Comparison of ENCODE assay signal across 8 mouse cellular contexts in the genomic region with DNA sequence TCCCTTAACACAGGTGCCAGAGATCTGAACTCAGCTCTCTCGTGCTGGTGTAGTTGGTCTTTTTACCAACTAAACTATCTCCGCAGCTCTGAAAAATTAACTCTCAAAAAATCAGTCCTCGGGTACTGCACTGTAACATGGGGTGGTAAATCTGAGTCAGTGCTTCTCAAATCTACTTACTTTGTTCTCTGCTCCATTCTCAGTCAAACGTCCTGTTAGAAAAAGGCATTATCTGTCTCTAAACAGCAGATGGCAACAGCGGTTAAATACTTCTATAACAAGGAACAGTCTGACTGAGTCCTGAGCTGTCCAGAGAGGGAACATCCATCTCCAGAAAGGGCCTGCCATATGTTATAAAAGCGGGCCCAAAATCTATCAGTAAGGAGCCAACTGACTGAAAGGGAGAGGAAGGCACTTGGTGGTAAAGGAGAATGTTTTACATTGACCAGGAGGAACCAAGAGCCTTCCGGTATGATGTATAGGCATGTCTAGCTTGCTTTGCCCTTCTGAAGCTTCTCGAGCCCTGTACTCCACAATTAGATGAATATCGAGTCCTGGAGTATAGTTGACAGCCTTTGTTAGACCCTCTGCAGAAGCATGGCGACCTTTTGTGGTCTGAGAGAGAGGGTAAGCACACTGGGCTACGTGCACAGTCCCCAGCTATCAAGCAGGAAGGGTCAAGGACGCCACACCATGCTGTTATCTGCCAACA. TPM values are rescaled to one million over a fixed set of nuclear protein-coding genes. Genes with fewer than 3 reads are reported as not detected.
DNase-seq lines count a peak whose midpoint lies in the region; ATAC-seq lines count a peak whose summit lies in the region.
"Not testable (repeated sequence)": the region's sequence is repeated elsewhere in the genome, so short reads cannot be mapped to it uniquely, and the experiment has no call there.

A gene (plus strand): TSS at position 324 of the 712 bp plus-strand sequence.

- H3K4me2 ChIP-seq in kidney, embryonic 14.5 days (replicated peaks; ENCODE audit: low read depth, low read length): peak within 1 kb of the TSS; percentile 40
- H3K4me2 ChIP-seq in limb, embryonic 13.5 days (replicated peaks): peak within 1 kb of the TSS; percentile 57

- peak; percentile 40 for ATAC-seq in activated CD4-positive, CD25-positive, alpha-beta regulatory T cell, adult 4 months
- ATAC-seq in frontal cortex, adult (ENCODE audit: low TSS enrichment): peak; percentile 73
- ATAC-seq in kidney, embryonic 14.5 days (ENCODE audit: low FRiP score, low TSS enrichment): peak; percentile 63
- peak; percentile 50 for ATAC-seq in limb, embryonic 13.5 days (ENCODE audit: low FRiP score, low read depth)

- H3K4me1 ChIP-seq in kidney, embryonic 14.5 days (ENCODE audit: control insufficient read depth, insufficient read depth, low read length); limb, embryonic 13.5 days; midbrain, embryonic 10.5 days: not testable (repeated sequence)

- H3K9me3 ChIP-seq in kidney, embryonic 14.5 days (ENCODE audit: control insufficient read depth, low read length); limb, embryonic 13.5 days; midbrain, embryonic 10.5 days (replicated peaks): not testable (repeated sequence)

- WGBS in kidney, embryonic 14.5 days: 25% methylated on average over 9 of the region's 12 CpGs
- 32% methylated on average over 9 of the region's 12 CpGs for WGBS in limb, embryonic 13.5 days
- WGBS in midbrain, embryonic 10.5 days: 34% methylated on average over 9 of the region's 12 CpGs

- intact Hi-C loops in heart, postnatal 25 days (cut with DNase I): not testable (repeated sequence)

- peak; percentile 14 to 37 for DNase-seq in cerebellum, postnatal 14 days
- DNase-seq in heart, postnatal 25 days (ENCODE audit: low spot score); midbrain, embryonic 10.5 days (ENCODE audit: low spot score): not testable (repeated sequence)
- peak; percentile 4 for DNase-seq in splenic B cell, adult 2 months (ENCODE audit: low read depth, low spot score)

- not testable (repeated sequence) for H3K9ac ChIP-seq in kidney, embryonic 14.5 days (ENCODE audit: low read depth, low read length)
- H3K9ac ChIP-seq in limb, embryonic 13.5 days: peak within 1 kb of the TSS; percentile 43; the same call in 1 of the 2 replicates

- H3K27ac ChIP-seq in kidney, embryonic 14.5 days (ENCODE audit: low read depth, low read length); limb, embryonic 13.5 days: not testable (repeated sequence)
- peak within 1 kb of the TSS; percentile 80 for H3K27ac ChIP-seq in midbrain, embryonic 10.5 days (replicated peaks)

- not testable (repeated sequence) for H3K27me3 ChIP-seq in kidney, embryonic 14.5 days (ENCODE audit: control insufficient read depth, insufficient read depth, low read length); limb, embryonic 13.5 days; midbrain, embryonic 10.5 days (ENCODE audit: low read depth, poor library complexity, severe bottlenecking); splenic B cell, adult 2 months (ENCODE audit: control insufficient read depth, insufficient read depth, low read length, poor library complexity, severe bottlenecking)

- H3K36me3 ChIP-seq in kidney, embryonic 14.5 days (ENCODE audit: control insufficient read depth, insufficient read depth, low read length); limb, embryonic 13.5 days; midbrain, embryonic 10.5 days; splenic B cell, adult 2 months (ENCODE audit: control insufficient read depth, insufficient read depth, low read length, poor library complexity, severe bottlenecking): not testable (repeated sequence)

- H3K4me3 ChIP-seq in kidney, embryonic 14.5 days (ENCODE audit: low read length): peak within 1 kb of the TSS; percentile 24; the same call in 1 of the 2 replicates
- peak within 1 kb of the TSS; percentile 39 for H3K4me3 ChIP-seq in limb, embryonic 13.5 days
- H3K4me3 ChIP-seq in midbrain, embryonic 10.5 days: peak within 1 kb of the TSS; percentile 45

RNA-seq across cellular contexts. Expression of the gene that starts here (rescaled TPM):
- polyA plus RNA-seq in activated CD4-positive, CD25-positive, alpha-beta regulatory T cell, adult 4 months (2017; shearing (Covaris generic)): 10 to 100 TPM; 86.2 to 93.4 TPM
- 10 to 100 TPM; 13.2 to 16.1 TPM for total RNA-seq in heart, postnatal 25 days (2021)
- 26.7 and 35.9 TPM in 2 replicates for polyA plus RNA-seq in kidney, embryonic 14.5 days (2014; fragmentation: Nextera tagmentation; extraction: Ambion mirVana)
- polyA plus RNA-seq in limb, embryonic 13.5 days (2015; fragmentation: Nextera tagmentation; extraction: Ambion mirVana): 24.9 and 31.3 TPM in 2 replicates
- 14.4 and 14.5 TPM in 2 replicates for polyA plus RNA-seq in midbrain, embryonic 10.5 days (2016; fragmentation: Nextera tagmentation; extraction: Ambion mirVana)
